Mouse (Mus musculus) MEL (cell line): ENCODE measurements around the gene Jup. TPM values are rescaled to one million over a fixed set of nuclear protein-coding genes. Genes with fewer than 3 reads are reported as not detected.

Experiments used
- DNase-seq: peaks from one replicate; pipeline ENCODE4 v3.0.0; 2011; ENCODE audit warnings: low read depth, low spot score
- H3K27ac ChIP-seq: 2 replicates; pipeline ENCODE4 v1.5.1; 2012; ENCODE audit warnings: low read depth, mild to moderate bottlenecking, control low read depth, low read length, moderate library complexity; ENCODE audit not compliant: control insufficient read depth
- H3K27me3 ChIP-seq, 2 experiments: fragments of 150-350 bp in 1 of 2; sonication (generic) in 1 of 2; 2 replicates each; pipeline ENCODE4 v1.6.1; 2012; ENCODE audit warnings: low read length in 2 of 2, mild to moderate bottlenecking in 2 of 2, improper control_type of control experiment in 1 of 2, moderate library complexity in 1 of 2; ENCODE audit not compliant: insufficient read depth in 2 of 2, control insufficient read depth in 1 of 2
- H3K36me3 ChIP-seq, 2 experiments: 2 replicates each; pipeline ENCODE4 v1.6.1; 2012 to 2014; ENCODE audit warnings: low read length in 2 of 2, improper control_type of control experiment in 1 of 2, inconsistent platforms in 1 of 2, mild to moderate bottlenecking in 1 of 2; ENCODE audit not compliant: insufficient read depth in 2 of 2, control insufficient read depth in 1 of 2
- H3K4me1 ChIP-seq, 2 experiments: fragments of 150-350 bp in 1 of 2; sonication (generic) in 1 of 2; 2 replicates each; pipeline ENCODE4 v1.6.1; 2012; ENCODE audit warnings: low read length in 2 of 2, improper control_type of control experiment in 1 of 2, mild to moderate bottlenecking in 1 of 2; ENCODE audit not compliant: insufficient read depth in 2 of 2, control insufficient read depth in 1 of 2
- H3K4me3 ChIP-seq, 2 experiments: fragments of 150-350 bp in 1 of 2; sonication (generic) in 1 of 2; 2 replicates each; pipeline ENCODE4 v1.5.1; 2012; ENCODE audit warnings: low read depth in 2 of 2, low read length in 2 of 2, mild to moderate bottlenecking in 2 of 2, moderate library complexity in 2 of 2, control low read depth in 1 of 2, improper control_type of control experiment in 1 of 2; ENCODE audit not compliant: control insufficient read depth in 1 of 2, insufficient read depth in 1 of 2
- H3K79me2 ChIP-seq: 2 replicates; pipeline ENCODE4 v1.6.1; 2012; ENCODE audit warnings: mild to moderate bottlenecking, low read length, moderate library complexity; ENCODE audit not compliant: control insufficient read depth, poor library complexity, insufficient read depth
- H3K9ac ChIP-seq: 2 replicates; pipeline ENCODE4 v1.6.1; 2012; ENCODE audit warnings: low read depth, mild to moderate bottlenecking, control low read depth, low read length, moderate library complexity; ENCODE audit not compliant: control insufficient read depth, poor library complexity, severe bottlenecking
- H3K9me3 ChIP-seq: fragments of 150-350 bp; sonication (generic); replicated peaks from 2 replicates; pipeline ENCODE4 v1.6.1; 2012; ENCODE audit warnings: mild to moderate bottlenecking, low read length, improper control_type of control experiment, moderate library complexity; ENCODE audit not compliant: insufficient read depth
- BHLHE40 ChIP-seq: IDR thresholded peaks from 2 replicates; pipeline ENCODE4 v1.6.1; 2012; ENCODE audit warnings: low read depth, mild to moderate bottlenecking, inconsistent platforms, low read length, improper control_type of control experiment, borderline replicate concordance
- CHD2 ChIP-seq: IDR thresholded peaks from 2 replicates; pipeline ENCODE4 v1.6.1; 2011; ENCODE audit warnings: low read length, improper control_type of control experiment
- CTCF ChIP-seq, 3 experiments: IDR thresholded peaks in 2 of 3; conservative IDR thresholded peaks in 1 of 3; 2 replicates each; pipeline ENCODE4 v1.5.1; 2011 to 2012; ENCODE audit warnings: low read length in 3 of 3, low read depth in 2 of 3, mild to moderate bottlenecking in 2 of 3, improper control_type of control experiment in 1 of 3, inconsistent platforms in 1 of 3, mixed read lengths in 1 of 3, moderate library complexity in 1 of 3; ENCODE audit not compliant: control insufficient read depth in 1 of 3, insufficient read depth in 1 of 3, poor library complexity in 1 of 3, severe bottlenecking in 1 of 3
- E2F4 ChIP-seq: IDR thresholded peaks from 2 replicates; pipeline ENCODE4 v1.6.1; 2011; ENCODE audit warnings: low read depth, low read length, improper control_type of control experiment, borderline replicate concordance
- ELF1 ChIP-seq: IDR thresholded peaks from 2 replicates; pipeline ENCODE4 v1.6.1; 2014; ENCODE audit warnings: low read depth, mild to moderate bottlenecking, inconsistent platforms, low read length, improper control_type of control experiment, moderate library complexity
- EP300 ChIP-seq, 2 experiments: IDR thresholded peaks; 2 replicates each; pipeline ENCODE4 v1.6.1; 2011; ENCODE audit warnings: improper control_type of control experiment in 2 of 2, low read length in 2 of 2, low read depth in 1 of 2, mild to moderate bottlenecking in 1 of 2
- ETS1 ChIP-seq: IDR thresholded peaks from 2 replicates; pipeline ENCODE4 v1.6.1; 2012; ENCODE audit warnings: low read depth, mild to moderate bottlenecking, inconsistent platforms, low read length, improper control_type of control experiment, moderate library complexity
- GABPA ChIP-seq: IDR thresholded peaks from 2 replicates; pipeline ENCODE4 v1.6.1; 2012; ENCODE audit warnings: low read depth, mild to moderate bottlenecking, inconsistent platforms, low read length, improper control_type of control experiment, moderate library complexity
- GATA1 ChIP-seq: IDR thresholded peaks from 2 replicates; pipeline ENCODE4 v1.6.1; 2011; ENCODE audit warnings: low read depth, low read length, improper control_type of control experiment
- HCFC1 ChIP-seq: IDR thresholded peaks from 2 replicates; pipeline ENCODE4 v1.6.1; 2012; ENCODE audit warnings: low read depth, mild to moderate bottlenecking, inconsistent platforms, low read length, improper control_type of control experiment, moderate library complexity
- JUND ChIP-seq: IDR thresholded peaks from 2 replicates; pipeline ENCODE4 v1.6.1; 2011; ENCODE audit warnings: low read depth, mild to moderate bottlenecking, improper control_type of control experiment, low read length
- KAT2A ChIP-seq: conservative IDR thresholded peaks from 2 replicates; pipeline ENCODE4 v1.6.1; 2012; ENCODE audit warnings: low read depth, low read length, improper control_type of control experiment, inconsistent platforms
- MAX ChIP-seq: IDR thresholded peaks from 2 replicates; pipeline ENCODE4 v1.6.1; 2011; ENCODE audit warnings: low read length, improper control_type of control experiment
- MAZ ChIP-seq: IDR thresholded peaks from 2 replicates; pipeline ENCODE4 v1.6.1; 2012; ENCODE audit warnings: low read depth, mild to moderate bottlenecking, inconsistent platforms, low read length, improper control_type of control experiment
- MEF2A ChIP-seq: IDR thresholded peaks from 2 replicates; pipeline ENCODE4 v1.6.1; 2014; ENCODE audit warnings: low read depth, mild to moderate bottlenecking, inconsistent platforms, low read length, improper control_type of control experiment; ENCODE audit not compliant: poor library complexity, insufficient replicate concordance, severe bottlenecking; ENCODE audit errors: extremely low read depth
- MXI1 ChIP-seq: IDR thresholded peaks from 2 replicates; pipeline ENCODE4 v1.6.1; 2011; ENCODE audit warnings: mild to moderate bottlenecking, low read depth, low read length, improper control_type of control experiment
- MYB ChIP-seq: IDR thresholded peaks from 2 replicates; pipeline ENCODE4 v1.6.1; 2011; ENCODE audit warnings: mild to moderate bottlenecking, low read depth, low read length, improper control_type of control experiment
- MYC ChIP-seq: IDR thresholded peaks from 2 replicates; pipeline ENCODE4 v1.6.1; 2011; ENCODE audit warnings: low read depth, mild to moderate bottlenecking, low read length, improper control_type of control experiment, moderate library complexity
- NELFE ChIP-seq: IDR thresholded peaks from 2 replicates; pipeline ENCODE4 v1.6.1; 2011; ENCODE audit warnings: low read depth, low read length, improper control_type of control experiment
- NRF1 ChIP-seq: IDR thresholded peaks from 2 replicates; pipeline ENCODE4 v1.6.1; 2014; ENCODE audit warnings: low read depth, mild to moderate bottlenecking, inconsistent platforms, low read length, improper control_type of control experiment, moderate library complexity; ENCODE audit not compliant: poor library complexity, insufficient read depth, severe bottlenecking
- POLR2A ChIP-seq, 2 experiments: IDR thresholded peaks; 2 replicates each; pipeline ENCODE4 v1.6.1; 2011 to 2012; ENCODE audit warnings: low read length in 2 of 2, mild to moderate bottlenecking in 2 of 2, control low read depth in 1 of 2, improper control_type of control experiment in 1 of 2, low read depth in 1 of 2, moderate library complexity in 1 of 2; ENCODE audit not compliant: control insufficient read depth in 1 of 2, insufficient read depth in 1 of 2, poor library complexity in 1 of 2
- POLR2AphosphoS2 ChIP-seq: IDR thresholded peaks from 2 replicates; pipeline ENCODE4 v1.6.1; 2011; ENCODE audit warnings: low read length, improper control_type of control experiment
- POLR2AphosphoS5 ChIP-seq: IDR thresholded peaks from 2 replicates; pipeline ENCODE4 v1.6.1; 2012; ENCODE audit warnings: low read depth, borderline replicate concordance, mild to moderate bottlenecking, inconsistent platforms, low read length, moderate library complexity, mixed read lengths
- RAD21 ChIP-seq: IDR thresholded peaks from 2 replicates; pipeline ENCODE4 v1.6.1; 2011; ENCODE audit warnings: mild to moderate bottlenecking, low read depth, low read length, improper control_type of control experiment
- RCOR1 ChIP-seq: IDR thresholded peaks from 2 replicates; pipeline ENCODE4 v1.6.1; 2012; ENCODE audit warnings: low read depth, mild to moderate bottlenecking, inconsistent platforms, low read length, improper control_type of control experiment
- SIN3A ChIP-seq: IDR thresholded peaks from 2 replicates; pipeline ENCODE4 v1.6.1; 2012; ENCODE audit warnings: low read length, improper control_type of control experiment, inconsistent platforms
- SMC3 ChIP-seq: IDR thresholded peaks from 2 replicates; pipeline ENCODE4 v1.6.1; 2011; ENCODE audit warnings: low read depth, low read length, improper control_type of control experiment
- TBP ChIP-seq: IDR thresholded peaks from 2 replicates; pipeline ENCODE4 v1.8.0; 2011; ENCODE audit warnings: low read depth, low read length, improper control_type of control experiment
- TCF12 ChIP-seq: IDR thresholded peaks from 2 replicates; pipeline ENCODE4 v1.6.1; 2014; ENCODE audit warnings: low read depth, mild to moderate bottlenecking, inconsistent platforms, low read length, improper control_type of control experiment, moderate library complexity
- USF2 ChIP-seq, 2 experiments: IDR thresholded peaks; 2 replicates each; pipeline ENCODE4 v1.6.1; 2011 to 2012; ENCODE audit warnings: improper control_type of control experiment in 2 of 2, low read length in 2 of 2, borderline replicate concordance in 1 of 2, inconsistent platforms in 1 of 2, low read depth in 1 of 2, mild to moderate bottlenecking in 1 of 2; ENCODE audit not compliant: insufficient read depth in 1 of 2
- ZC3H11A ChIP-seq: IDR thresholded peaks from 2 replicates; pipeline ENCODE4 v1.6.1; 2012; ENCODE audit warnings: low read depth, mild to moderate bottlenecking, inconsistent platforms, low read length, improper control_type of control experiment
- ZMIZ1 ChIP-seq: IDR thresholded peaks from 2 replicates; pipeline ENCODE4 v1.6.1; 2012; ENCODE audit warnings: low read depth, mild to moderate bottlenecking, inconsistent platforms, low read length, improper control_type of control experiment, moderate library complexity
- polyA plus RNA-seq, 2 experiments: library from polyadenylated mRNA; stranded (reverse) in 1 of 2; unstranded in 1 of 2; fragments of >175 nt in 1 of 2; fragments of >200 nt in 1 of 2; gene quantifications; 2 replicates each; pipeline versions ENCODE4 v1.2.1 to v1.2.4; 2012; ENCODE audit warnings: low replicate concordance in 2 of 2, low read depth in 1 of 2; ENCODE audit not compliant: insufficient read length in 2 of 2, insufficient read depth in 1 of 2, missing spikeins in 1 of 2
- total RNA-seq: library from RNA; depleted of rRNA; stranded (reverse); fragments of 300-350 nt; gene quantifications from 2 replicates; pipeline ENCODE4 v1.2.3, GENCODE M21; 2012

The Jup gene
- total and polyA plus RNA-seq, 3 experiments = 1.0 to 8.5 TPM; not detected in 1

DNA sequence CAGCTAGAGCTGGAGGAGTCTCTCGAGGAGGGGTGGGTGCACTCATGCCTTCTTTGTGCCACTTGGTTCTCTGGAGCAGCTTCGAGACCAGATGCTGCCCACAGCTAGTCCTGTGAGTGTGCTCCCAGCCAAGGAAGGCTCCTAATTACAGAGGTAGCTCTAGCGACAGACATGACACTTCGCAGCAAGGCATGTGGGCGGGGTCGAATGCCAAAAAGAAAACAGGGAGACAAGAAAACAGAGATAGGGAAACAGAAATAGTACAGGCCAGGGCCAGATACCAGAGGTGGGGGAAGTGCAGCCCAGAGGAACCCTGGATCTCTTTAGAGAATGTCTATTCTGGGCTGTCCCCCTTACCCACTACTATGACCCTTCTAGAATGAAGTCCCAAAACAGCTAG, 4.7 kb upstream of the Jup start:
- Histone ChIP-seq H3K9ac (peak overlapping the region; percentile 28), H3K27me3 (no peaks in the 10 kb centered on the region), H3K4me1 (peaks cover 20 to 48% of the 10 kb centered on the region in 2 experiments), H3K4me3 (peak overlapping the region; percentile 15 to 26), H3K9me3 (no peaks in the 10 kb centered on the region), H3K27ac (no peak overlapping the region), H3K79me2 (no peaks in the 10 kb centered on the region), H3K36me3 (peaks cover 0 to 27% of the 10 kb centered on the region in 2 experiments; a peak in 2 of 4 replicates)
- peak; percentile 75 for DNase-seq
- TF ChIP-seq BHLHE40 = 0 out of 2 replicates have a peak, but pooled peaks have one; percentile 18
- no peak for TF ChIP-seq E2F4
- TF ChIP-seq TCF12 = peak; percentile 70
- peak; percentile 67 for TF ChIP-seq GATA1
- TF ChIP-seq EP300 (IDR thresholded peaks at IDR 0.05; ENCODE audit: low read depth in 1 of 2, low read length in 2 of 2) = peak; percentile 41 to 44; a peak in 1 of 4 replicates
- TF ChIP-seq MYC = no peak
- peak; percentile 71 for TF ChIP-seq MAX
- TF ChIP-seq POLR2A (IDR thresholded peaks at IDR 0.05; ENCODE audit: control insufficient read depth in 1 of 2, insufficient read depth in 1 of 2, low read depth in 1 of 2, low read length in 2 of 2, poor library complexity in 1 of 2) = 0 out of 4 replicates have a peak, but pooled peaks of 1 of the 2 experiments have one; percentile 37
- peak; percentile 50; the same call in 1 of the 2 replicates for TF ChIP-seq ETS1
- TF ChIP-seq CTCF (IDR thresholded peaks at IDR 0.05 in 2 of 3, conservative IDR thresholded peaks at IDR 0.05 in 1 of 3; ENCODE audit: control insufficient read depth in 1 of 3, insufficient read depth in 1 of 3, low read depth in 2 of 3, low read length in 3 of 3, poor library complexity in 1 of 3, severe bottlenecking in 1 of 3) = no peak
- TF ChIP-seq ZMIZ1 = no peak
- TF ChIP-seq JUND = no peak
- no peak for TF ChIP-seq HCFC1
- peak; percentile 95 for TF ChIP-seq MEF2A
- no peak for TF ChIP-seq KAT2A
- no peak for TF ChIP-seq POLR2AphosphoS2
- TF ChIP-seq MAZ = peak; percentile 19; the same call in 1 of the 2 replicates
- no peak for TF ChIP-seq RAD21
- no peak for TF ChIP-seq ZC3H11A
- TF ChIP-seq SMC3 = no peak
- TF ChIP-seq MXI1 = peak; percentile 96
- peak; percentile 37; the same call in 1 of the 2 replicates for TF ChIP-seq CHD2
- 0 out of 2 replicates have a peak, but pooled peaks have one; percentile 23 for TF ChIP-seq TBP
- TF ChIP-seq SIN3A = peak; percentile 91
- no peak for TF ChIP-seq NELFE
- TF ChIP-seq NRF1 = no peak
- no peak for TF ChIP-seq GABPA
- TF ChIP-seq RCOR1 = no peak
- TF ChIP-seq ELF1 = no peak
- no peak for TF ChIP-seq POLR2AphosphoS5
- no peak for TF ChIP-seq MYB
- no peak for TF ChIP-seq USF2 (IDR thresholded peaks at IDR 0.05; ENCODE audit: borderline replicate concordance in 1 of 2, insufficient read depth in 1 of 2, low read depth in 1 of 2, low read length in 2 of 2)
